Mouse (Mus musculus): ENCODE measurements around the gene Ppp4r3b. TPM values are rescaled to one million over a fixed set of nuclear protein-coding genes. Genes with fewer than 3 reads are reported as not detected.
A peak's percentile ranks its signal among the peaks of the same experiment; 100 is the strongest.

The Ppp4r3b gene
- polyA plus RNA-seq (2014; fragmentation: Nextera tagmentation; extraction: Ambion mirVana): 71.1 and 93.5 TPM in 2 replicates

DNA sequence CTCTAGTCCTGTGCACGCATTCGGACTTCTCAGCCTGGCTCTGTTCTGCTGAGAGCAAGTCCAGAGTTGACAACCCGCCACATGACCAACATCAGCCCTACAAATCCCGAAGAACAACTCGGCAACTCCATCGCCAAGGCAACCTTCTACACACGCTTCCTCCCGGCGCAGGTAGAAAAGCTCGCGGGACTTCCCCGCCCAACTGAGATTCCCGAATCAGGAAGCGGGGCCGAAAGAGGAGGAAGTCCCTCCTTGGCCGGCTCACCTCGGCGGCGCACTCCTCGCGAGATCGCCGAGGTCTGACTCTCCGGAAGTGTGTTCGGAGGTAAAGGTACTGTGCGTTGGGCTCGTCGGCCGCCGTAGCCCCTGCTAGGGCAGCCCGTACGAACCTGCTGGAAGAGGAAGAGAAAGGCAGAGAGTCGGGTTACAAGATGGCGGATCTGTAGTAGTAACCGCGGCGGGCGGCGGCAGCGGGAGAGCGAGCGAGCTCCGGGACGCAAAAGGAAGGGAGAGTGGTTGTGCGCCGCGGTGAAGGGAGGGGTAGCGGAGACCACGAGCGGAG is at the start of gene Ppp4r3b:
Gene Ppp4r3b (plus strand): TSS at position 328 of the 562 bp plus-strand sequence.
- H3K4me2 ChIP-seq (ENCODE audit: low read length): peak within 1 kb of the TSS; percentile 90
- H3K27ac ChIP-seq (ENCODE audit: low read depth, low read length): peak within 1 kb of the TSS; percentile 95
- H3K4me3 ChIP-seq (ENCODE audit: low read depth, low read length): peak within 1 kb of the TSS; percentile 91
- peaks cover 6% of the 10 kb centered on the region for H3K4me1 ChIP-seq (ENCODE audit: control insufficient read depth, insufficient read depth, low read length)
- DNase-seq (ENCODE audit: low spot score) (peak; percentile 99), ATAC-seq (peak; percentile 98)
- H3K9ac ChIP-seq (ENCODE audit: low read length): peak within 1 kb of the TSS; percentile 94
- WGBS: under 1% methylated on average over 49 of the region's 50 CpGs
- H3K9me3 ChIP-seq (replicated peaks; ENCODE audit: control insufficient read depth, low read length): no peaks in the 10 kb centered on the region
- no peaks in the 10 kb centered on the region for H3K27me3 ChIP-seq (replicated peaks; ENCODE audit: control insufficient read depth, insufficient read depth, low read length)
- H3K36me3 ChIP-seq (ENCODE audit: control insufficient read depth, insufficient read depth, low read length): no peaks in the 10 kb centered on the region

DNA sequence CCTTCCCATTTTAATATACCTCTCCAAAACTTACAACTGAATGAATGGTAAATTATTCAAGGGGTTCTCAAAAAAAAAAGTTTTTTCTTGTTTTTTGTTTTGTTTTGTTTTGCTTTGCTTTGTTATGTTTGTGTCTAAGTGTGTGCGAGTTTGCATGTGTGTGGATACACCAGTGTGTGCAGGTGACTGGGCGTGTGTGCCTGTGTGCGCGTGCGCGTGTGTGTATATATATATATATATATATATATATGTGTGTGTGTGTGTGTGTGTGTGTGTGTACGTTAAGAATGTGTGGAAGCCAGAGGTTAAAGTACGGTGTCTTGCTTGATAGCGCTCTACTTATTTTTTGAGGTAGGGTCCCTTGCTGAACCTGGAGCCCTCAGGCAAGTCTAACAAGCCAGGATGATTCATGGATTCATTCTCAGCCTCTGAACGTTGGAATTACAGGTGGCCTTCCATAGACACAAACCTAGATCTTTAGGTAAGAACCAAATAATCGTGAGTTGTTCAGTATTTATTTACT is 42.8 kb upstream of the Ppp4r3b start:
- peaks cover 11% of the 10 kb centered on the region for H3K36me3 ChIP-seq (ENCODE audit: control insufficient read depth, insufficient read depth, low read length)
- no peaks in the 10 kb centered on the region for H3K27me3 ChIP-seq (replicated peaks; ENCODE audit: control insufficient read depth, insufficient read depth, low read length)
- H3K4me3 ChIP-seq (ENCODE audit: low read depth, low read length): peak overlapping the region; percentile 82
- H3K4me1 ChIP-seq (ENCODE audit: control insufficient read depth, insufficient read depth, low read length): peaks cover 3% of the 10 kb centered on the region; the same call in 1 of the 2 replicates
- no peaks in the 10 kb centered on the region for H3K9me3 ChIP-seq (replicated peaks; ENCODE audit: control insufficient read depth, low read length)
- peak; percentile 70 for ATAC-seq
- no peak for DNase-seq (ENCODE audit: low spot score)
- peak overlapping the region; percentile 88 for H3K9ac ChIP-seq (ENCODE audit: low read length)
- H3K4me2 ChIP-seq (ENCODE audit: low read length): peak overlapping the region; percentile 80
- H3K27ac ChIP-seq (ENCODE audit: low read depth, low read length): no peak overlapping the region
- 61% methylated on average over 11 of the region's 11 CpGs for WGBS

DNA sequence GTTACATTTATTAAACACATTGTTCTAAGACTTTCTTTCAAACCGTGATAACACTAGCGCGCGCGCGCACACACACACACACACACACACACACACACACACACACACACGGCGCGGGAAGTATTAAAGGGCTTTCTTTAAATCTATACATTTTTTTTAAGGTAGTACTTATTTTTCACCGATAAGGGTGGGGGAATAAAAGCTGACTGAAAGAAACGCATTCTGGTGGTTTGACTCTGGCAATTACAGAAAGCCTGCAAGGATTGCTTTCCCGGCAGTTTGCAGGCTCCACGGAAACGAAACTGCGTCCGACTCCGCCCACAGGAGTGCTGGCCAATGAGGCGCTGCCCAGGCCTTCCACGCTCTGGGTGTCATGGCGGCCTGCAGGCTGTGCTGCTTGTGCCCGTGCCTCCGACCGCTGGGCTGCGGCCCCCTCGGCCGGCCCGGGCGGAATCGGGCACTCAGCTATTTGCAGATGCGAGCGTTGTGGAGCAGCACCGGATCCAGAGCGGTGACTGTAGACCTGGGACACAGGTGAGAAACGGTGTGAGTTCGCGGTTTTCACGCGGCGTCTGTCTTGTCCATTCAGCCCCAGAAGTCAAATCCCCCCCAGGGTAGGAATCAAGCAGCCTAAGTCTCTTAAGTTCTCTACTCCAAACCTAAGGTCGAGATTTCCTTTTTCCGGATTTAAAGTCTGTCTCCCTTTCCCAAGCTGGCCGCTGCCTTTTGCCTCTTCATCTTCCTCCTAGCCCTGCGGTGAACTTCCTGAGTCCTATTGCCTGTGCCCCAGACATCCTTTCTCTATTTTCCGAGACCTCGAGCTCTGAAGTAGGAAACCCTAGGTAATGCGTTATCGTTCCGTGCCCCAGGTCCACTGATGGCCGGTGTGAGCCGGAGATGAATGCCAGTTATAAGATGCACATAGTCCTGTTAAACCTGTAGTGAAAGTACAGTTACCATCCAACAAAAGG is 42.0 kb upstream of the Ppp4r3b start, which contains the start of gene Pnpt1:
Gene Pnpt1 (plus strand): TSS at position 360 of the 971 bp plus-strand sequence.
- Histone ChIP-seq H3K27ac (ENCODE audit: low read depth, low read length) (peak within 1 kb of the TSS; percentile 48; the same call in 1 of the 2 replicates), H3K4me2 (ENCODE audit: low read length) (peak within 1 kb of the TSS; percentile 80), H3K9me3 (replicated peaks; ENCODE audit: control insufficient read depth, low read length) (no peaks in the 10 kb centered on the region), H3K4me3 (ENCODE audit: low read depth, low read length) (peak within 1 kb of the TSS; percentile 82), H3K9ac (ENCODE audit: low read length) (peak within 1 kb of the TSS; percentile 88), H3K4me1 (ENCODE audit: control insufficient read depth, insufficient read depth, low read length) (peaks cover 3% of the 10 kb centered on the region; the same call in 1 of the 2 replicates), H3K27me3 (replicated peaks; ENCODE audit: control insufficient read depth, insufficient read depth, low read length) (no peaks in the 10 kb centered on the region), H3K36me3 (ENCODE audit: control insufficient read depth, insufficient read depth, low read length) (peaks cover 13% of the 10 kb centered on the region)
- peak; percentile 100 for ATAC-seq
- WGBS: 2% methylated on average over 50 of the region's 50 CpGs
- DNase-seq (ENCODE audit: low spot score): peak; percentile 97

DNA sequence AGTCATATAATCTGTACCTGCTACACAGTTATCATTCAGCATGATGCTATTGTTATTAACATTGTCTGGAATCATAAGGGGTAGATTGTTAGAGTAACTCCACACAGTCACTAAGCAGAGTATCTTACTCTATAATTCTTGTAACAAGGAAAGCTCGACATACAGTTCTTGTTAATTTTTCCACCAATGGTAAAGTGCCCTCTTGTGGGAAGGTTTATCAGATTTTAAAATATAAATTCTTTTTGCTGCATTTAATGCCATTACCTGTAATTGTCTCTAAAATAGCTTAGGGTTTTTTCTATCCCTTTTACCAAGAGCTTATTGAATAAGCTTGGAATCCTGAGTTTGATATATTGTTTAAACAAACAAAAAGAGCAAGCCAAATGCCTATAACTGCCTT is 32.0 kb upstream of the Ppp4r3b start:
- H3K9ac ChIP-seq (ENCODE audit: low read length): no peak overlapping the region
- H3K4me3 ChIP-seq (ENCODE audit: low read depth, low read length): no peak overlapping the region
- no peak overlapping the region for H3K27ac ChIP-seq (ENCODE audit: low read depth, low read length)
- no peaks in the 10 kb centered on the region for H3K4me1 ChIP-seq (ENCODE audit: control insufficient read depth, insufficient read depth, low read length)
- DNase-seq (ENCODE audit: low spot score) (peak; percentile 20), ATAC-seq (no peak)
- H3K36me3 ChIP-seq (ENCODE audit: control insufficient read depth, insufficient read depth, low read length): peaks cover 34% of the 10 kb centered on the region
- no peaks in the 10 kb centered on the region for H3K27me3 ChIP-seq (replicated peaks; ENCODE audit: control insufficient read depth, insufficient read depth, low read length)
- WGBS: 62% methylated on average over 1 of the region's 1 CpGs
- H3K9me3 ChIP-seq (replicated peaks; ENCODE audit: control insufficient read depth, low read length): no peaks in the 10 kb centered on the region
- H3K4me2 ChIP-seq (ENCODE audit: low read length): no peak overlapping the region

DNA sequence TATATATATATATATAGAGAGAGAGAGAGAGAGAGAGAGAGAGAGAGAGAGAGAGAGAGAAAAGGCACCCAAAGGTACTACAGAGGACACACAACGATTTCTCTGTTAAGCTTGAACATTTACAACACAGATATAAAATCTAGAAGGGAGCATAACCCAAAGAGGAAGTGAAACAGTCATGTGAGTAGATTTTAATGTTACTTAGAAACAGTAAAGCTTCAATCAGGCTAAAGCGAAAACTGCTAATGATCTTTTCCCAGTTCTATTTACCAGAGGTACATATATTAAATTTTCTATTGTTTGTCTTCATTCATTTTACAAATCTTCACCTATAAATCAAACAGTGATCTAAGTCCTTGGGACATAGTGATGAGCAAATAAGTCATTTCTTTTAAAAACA is 23.8 kb upstream of the Ppp4r3b start:
- DNase-seq (ENCODE audit: low spot score): no peak
- 88% methylated on average over 2 of the region's 2 CpGs for WGBS
- Histone ChIP-seq H3K27ac (ENCODE audit: low read depth, low read length) (no peak overlapping the region), H3K9me3 (replicated peaks; ENCODE audit: control insufficient read depth, low read length) (no peaks in the 10 kb centered on the region), H3K4me1 (ENCODE audit: control insufficient read depth, insufficient read depth, low read length) (no peaks in the 10 kb centered on the region), H3K4me3 (ENCODE audit: low read depth, low read length) (no peak overlapping the region), H3K9ac (ENCODE audit: low read length) (no peak overlapping the region), H3K4me2 (ENCODE audit: low read length) (no peak overlapping the region), H3K36me3 (ENCODE audit: control insufficient read depth, insufficient read depth, low read length) (peaks cover 39% of the 10 kb centered on the region), H3K27me3 (replicated peaks; ENCODE audit: control insufficient read depth, insufficient read depth, low read length) (no peaks in the 10 kb centered on the region)
- ATAC-seq: no peak

DNA sequence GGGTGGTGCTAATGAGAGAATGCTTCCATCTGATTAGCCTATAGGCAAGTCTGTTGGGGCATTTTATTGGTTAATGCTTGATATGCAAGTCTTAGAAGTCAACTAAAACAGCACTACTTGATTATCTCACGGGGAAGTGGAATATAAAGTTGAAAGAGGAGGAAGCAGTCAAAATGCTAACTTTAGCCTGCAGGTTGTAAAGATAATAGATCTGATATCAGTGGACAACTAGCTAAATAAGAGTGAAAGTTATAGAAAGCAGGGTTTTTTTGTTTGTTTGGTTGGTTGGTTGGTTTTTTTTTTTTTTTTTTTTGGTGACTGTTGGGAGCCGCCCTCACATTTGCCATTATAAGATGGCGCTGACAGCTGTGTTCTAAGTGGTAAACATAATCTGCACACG is 9.1 kb upstream of the Ppp4r3b start:
- peaks cover 28% of the 10 kb centered on the region for H3K36me3 ChIP-seq (ENCODE audit: control insufficient read depth, insufficient read depth, low read length)
- ATAC-seq (no peak), DNase-seq (ENCODE audit: low spot score) (no peak)
- no peaks in the 10 kb centered on the region for H3K4me1 ChIP-seq (ENCODE audit: control insufficient read depth, insufficient read depth, low read length)
- no peak overlapping the region for H3K9ac ChIP-seq (ENCODE audit: low read length)
- 90% methylated on average over 4 of the region's 4 CpGs for WGBS
- H3K4me3 ChIP-seq (ENCODE audit: low read depth, low read length): no peak overlapping the region
- H3K4me2 ChIP-seq (ENCODE audit: low read length): no peak overlapping the region
- H3K27me3 ChIP-seq (replicated peaks; ENCODE audit: control insufficient read depth, insufficient read depth, low read length): no peaks in the 10 kb centered on the region
- no peak overlapping the region for H3K27ac ChIP-seq (ENCODE audit: low read depth, low read length)
- H3K9me3 ChIP-seq (replicated peaks; ENCODE audit: control insufficient read depth, low read length): no peaks in the 10 kb centered on the region

DNA sequence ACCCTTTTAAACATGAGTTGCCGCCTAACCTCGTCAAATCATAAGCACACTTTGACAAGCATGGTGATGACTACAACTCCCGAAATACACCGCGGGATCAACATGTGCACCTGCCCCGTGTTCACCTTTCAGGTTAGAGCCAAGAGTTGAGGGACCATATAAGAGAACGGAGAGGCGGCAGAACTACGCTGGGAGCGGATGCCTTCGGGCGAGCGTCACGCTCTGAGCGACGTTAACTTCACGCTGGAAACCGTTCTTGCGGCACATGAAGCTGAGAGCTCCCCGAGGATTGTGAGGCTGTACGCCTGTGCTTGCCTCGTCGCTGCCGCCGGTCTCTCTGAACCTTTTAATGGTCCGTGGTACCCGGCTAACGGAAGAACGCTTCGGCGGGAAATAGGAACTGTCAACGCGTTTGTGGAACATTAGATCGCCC is 715 bp upstream of the Ppp4r3b start:
- Histone ChIP-seq H3K4me3 (ENCODE audit: low read depth, low read length) (peak overlapping the region; percentile 91), H3K36me3 (ENCODE audit: control insufficient read depth, insufficient read depth, low read length) (no peaks in the 10 kb centered on the region), H3K27ac (ENCODE audit: low read depth, low read length) (peak overlapping the region; percentile 71), H3K4me1 (ENCODE audit: control insufficient read depth, insufficient read depth, low read length) (peaks cover 6% of the 10 kb centered on the region), H3K9me3 (replicated peaks; ENCODE audit: control insufficient read depth, low read length) (no peaks in the 10 kb centered on the region), H3K4me2 (ENCODE audit: low read length) (peak overlapping the region; percentile 90), H3K27me3 (replicated peaks; ENCODE audit: control insufficient read depth, insufficient read depth, low read length) (no peaks in the 10 kb centered on the region), H3K9ac (ENCODE audit: low read length) (peak overlapping the region; percentile 94)
- ATAC-seq (peak; percentile 24), DNase-seq (ENCODE audit: low spot score) (peak; percentile 67)
- under 1% methylated on average over 34 of the region's 34 CpGs for WGBS

DNA sequence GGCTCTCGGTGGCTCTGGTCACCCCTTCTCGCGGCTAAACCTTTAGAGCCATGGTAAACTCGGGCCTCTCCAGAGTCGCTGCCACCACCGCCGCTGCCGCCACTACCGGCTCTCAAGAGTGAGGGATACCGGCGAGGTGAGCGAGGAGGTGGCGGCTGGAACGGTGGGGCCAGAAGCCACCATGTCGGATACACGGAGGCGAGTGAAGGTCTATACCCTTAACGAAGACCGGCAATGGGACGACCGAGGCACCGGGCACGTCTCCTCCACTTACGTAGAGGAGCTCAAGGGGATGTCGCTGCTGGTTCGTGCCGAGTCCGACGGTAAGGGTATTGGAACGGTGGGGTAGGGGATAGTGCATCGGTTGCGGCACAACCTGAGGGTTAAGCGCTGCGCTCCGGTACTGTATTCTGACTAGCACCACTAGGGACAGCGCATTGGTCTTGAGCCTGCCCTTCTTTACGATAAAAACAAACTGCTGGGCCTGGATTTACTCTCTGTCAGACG is 488 bp downstream of the Ppp4r3b start:
- Histone ChIP-seq H3K9me3 (replicated peaks; ENCODE audit: control insufficient read depth, low read length) (no peaks in the 10 kb centered on the region), H3K27ac (ENCODE audit: low read depth, low read length) (peak overlapping the region; percentile 95), H3K4me3 (ENCODE audit: low read depth, low read length) (peak overlapping the region; percentile 91), H3K36me3 (ENCODE audit: control insufficient read depth, insufficient read depth, low read length) (no peaks in the 10 kb centered on the region), H3K27me3 (replicated peaks; ENCODE audit: control insufficient read depth, insufficient read depth, low read length) (no peaks in the 10 kb centered on the region), H3K9ac (ENCODE audit: low read length) (peak overlapping the region; percentile 94), H3K4me2 (ENCODE audit: low read length) (peak overlapping the region; percentile 74), H3K4me1 (ENCODE audit: control insufficient read depth, insufficient read depth, low read length) (peaks cover 6% of the 10 kb centered on the region)
- WGBS: 1% methylated on average over 38 of the region's 38 CpGs
- DNase-seq (ENCODE audit: low spot score) (peak; percentile 77), ATAC-seq (peak; percentile 60)
